Mouse (Mus musculus): ENCODE measurements at regions not wholly inside any gene's neighbourhood (a gene's known extent, or its start where the extent isn't known, plus 50 kb on each side); places are given as distances from the start of the nearest gene placed in this dataset.

DNA sequence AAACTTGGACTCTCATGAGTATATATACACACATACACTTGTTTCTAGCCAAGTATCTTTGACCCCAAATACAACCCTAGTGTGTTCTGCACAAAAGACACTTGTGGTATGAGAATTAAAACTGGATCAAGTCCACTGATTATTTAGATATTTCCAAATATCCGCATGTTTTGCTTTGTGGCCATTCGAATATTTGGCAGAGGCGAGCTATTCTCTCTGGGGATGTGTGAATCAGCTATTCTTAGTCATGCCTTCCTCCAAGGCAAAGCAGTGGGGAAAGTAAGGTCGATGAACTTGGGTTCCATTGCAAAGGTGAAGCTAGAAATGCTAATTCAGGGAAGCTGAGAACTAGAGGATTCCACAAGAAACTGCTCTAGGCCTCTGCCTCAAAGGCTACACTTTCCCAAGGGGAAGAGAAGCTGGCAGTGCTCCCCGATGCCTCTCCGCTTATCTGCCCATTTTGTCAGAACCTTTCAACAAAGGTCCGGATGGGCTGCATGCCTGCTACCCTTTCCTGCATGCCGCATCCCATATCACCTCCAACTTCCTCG is 154.4 kb downstream of the Snx19 start:
- TF ChIP-seq CTCF (IDR thresholded peaks at IDR 0.05; ENCODE audit: insufficient read depth, low read length) (no peak), POLR2A (IDR thresholded peaks at IDR 0.05; ENCODE audit: borderline replicate concordance, extremely low read depth, low read depth, low read length) (no peak)
